Comparison of ENCODE assay signal across 26 mouse cellular contexts in the genomic region with DNA sequence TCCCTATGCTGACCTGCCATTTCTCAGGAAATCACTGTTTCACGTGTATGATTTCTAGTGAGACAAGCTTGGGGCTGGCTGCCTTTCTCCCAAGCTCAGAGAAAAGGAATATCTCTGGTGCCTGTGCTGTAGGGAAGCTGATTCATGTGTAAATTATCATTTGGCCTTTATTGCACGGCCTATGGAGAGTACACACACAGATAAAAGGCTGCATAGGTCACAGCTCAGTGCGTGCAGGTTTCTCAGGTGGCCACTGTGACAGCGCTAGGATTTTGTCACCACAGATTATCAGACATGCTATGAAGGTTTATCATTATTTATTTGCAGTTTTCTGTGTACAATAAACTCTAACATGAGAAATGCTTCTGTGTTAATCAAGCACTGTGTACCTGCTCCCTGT.
DNase-seq lines count a peak whose midpoint lies in the region; ATAC-seq and TF ChIP-seq lines count a peak whose summit lies in the region.
"Had no signal": no experiment of that assay in that cellular context is flagged by ENCODE, and none has a peak within 500 bp of the region (broad histone marks: within the 10 kb centered on the region; RNA-seq: fewer than 3 reads in every experiment).

No protein-coding gene starts in this region.

- no peak overlapping the region for H3K4me3 ChIP-seq in hindbrain, embryonic 13.5 days
- H3K4me3 ChIP-seq in hindbrain, embryonic 11.5 days (ENCODE audit: low read depth, low read length): no peak overlapping the region
- no peak overlapping the region for H3K4me3 ChIP-seq in midbrain, embryonic 12.5 days
- no peak overlapping the region for H3K4me3 ChIP-seq in midbrain, postnatal 0 days (ENCODE audit: low read depth, low read length)
- H3K4me3 ChIP-seq in midbrain, embryonic 16.5 days (ENCODE audit: low read depth, low read length): no peak overlapping the region
- H3K4me3 ChIP-seq: embryonic facial prominence, embryonic 12.5 days; embryonic facial prominence, embryonic 15.5 days; gastrocnemius, adult 2 months; heart, embryonic 12.5 days; heart, embryonic 15.5 days; hindbrain, embryonic 10.5 days had no signal

- H3K27me3 ChIP-seq in hindbrain, embryonic 13.5 days: no peaks in the 10 kb centered on the region
- H3K27me3 ChIP-seq in hindbrain, embryonic 11.5 days (ENCODE audit: control insufficient read depth, insufficient read depth, low read length): no peaks in the 10 kb centered on the region
- H3K27me3 ChIP-seq in midbrain, embryonic 12.5 days: no peaks in the 10 kb centered on the region
- H3K27me3 ChIP-seq in midbrain, postnatal 0 days (ENCODE audit: insufficient read depth, low read length): no peaks in the 10 kb centered on the region
- H3K27me3 ChIP-seq in midbrain, embryonic 16.5 days (ENCODE audit: control insufficient read depth, insufficient read depth, low read depth, low read length): no peaks in the 10 kb centered on the region
- H3K27me3 ChIP-seq: embryonic facial prominence, embryonic 12.5 days; embryonic facial prominence, embryonic 15.5 days; heart, embryonic 12.5 days; heart, embryonic 15.5 days had no signal

- H3K9ac ChIP-seq in hindbrain, embryonic 13.5 days: no peak overlapping the region
- H3K9ac ChIP-seq in hindbrain, embryonic 11.5 days (ENCODE audit: low read depth, low read length): no peak overlapping the region
- no peak overlapping the region for H3K9ac ChIP-seq in midbrain, embryonic 12.5 days (replicated peaks)
- H3K9ac ChIP-seq in midbrain, postnatal 0 days (replicated peaks; ENCODE audit: low read length, poor library complexity, severe bottlenecking): no peak overlapping the region
- H3K9ac ChIP-seq in midbrain, embryonic 16.5 days (ENCODE audit: low read depth, low read length): no peak overlapping the region
- H3K9ac ChIP-seq: embryonic facial prominence, embryonic 12.5 days; embryonic facial prominence, embryonic 15.5 days; forebrain, postnatal 0 days; heart, embryonic 12.5 days; heart, embryonic 15.5 days had no signal

- no peaks in the 10 kb centered on the region for H3K4me1 ChIP-seq in hindbrain, embryonic 13.5 days (replicated peaks)
- no peaks in the 10 kb centered on the region for H3K4me1 ChIP-seq in hindbrain, embryonic 11.5 days (replicated peaks; ENCODE audit: control insufficient read depth, insufficient read depth, low read length)
- no peaks in the 10 kb centered on the region for H3K4me1 ChIP-seq in midbrain, embryonic 12.5 days
- no peaks in the 10 kb centered on the region for H3K4me1 ChIP-seq in midbrain, postnatal 0 days (ENCODE audit: insufficient read depth, low read length)
- no peaks in the 10 kb centered on the region for H3K4me1 ChIP-seq in midbrain, embryonic 16.5 days (ENCODE audit: control insufficient read depth, insufficient read depth, low read length)
- H3K4me1 ChIP-seq: embryonic facial prominence, embryonic 12.5 days; embryonic facial prominence, embryonic 15.5 days; heart, embryonic 12.5 days; heart, embryonic 15.5 days; hindbrain, embryonic 10.5 days had no signal

- H3K4me2 ChIP-seq in hindbrain, embryonic 13.5 days: no peak overlapping the region
- H3K4me2 ChIP-seq in hindbrain, embryonic 11.5 days (replicated peaks; ENCODE audit: low read depth, low read length): no peak overlapping the region
- H3K4me2 ChIP-seq in midbrain, embryonic 12.5 days (replicated peaks): no peak overlapping the region
- H3K4me2 ChIP-seq in midbrain, postnatal 0 days (ENCODE audit: low read depth, low read length, poor library complexity, severe bottlenecking): no peak overlapping the region
- H3K4me2 ChIP-seq in midbrain, embryonic 16.5 days (ENCODE audit: low read length): no peak overlapping the region
- H3K4me2 ChIP-seq: embryonic facial prominence, embryonic 12.5 days; embryonic facial prominence, embryonic 15.5 days; heart, embryonic 12.5 days; heart, embryonic 15.5 days had no signal

- H3K9me3 ChIP-seq in hindbrain, embryonic 13.5 days: no peaks in the 10 kb centered on the region
- no peaks in the 10 kb centered on the region for H3K9me3 ChIP-seq in hindbrain, embryonic 11.5 days (ENCODE audit: control insufficient read depth, low read length)
- no peaks in the 10 kb centered on the region for H3K9me3 ChIP-seq in midbrain, embryonic 12.5 days
- 0 out of 2 replicates have a peak, but pooled peaks cover 2% of the 10 kb centered on the region for H3K9me3 ChIP-seq in midbrain, postnatal 0 days (ENCODE audit: low read length)
- H3K9me3 ChIP-seq in midbrain, embryonic 16.5 days (replicated peaks; ENCODE audit: control insufficient read depth, low read length, poor library complexity, severe bottlenecking): no peaks in the 10 kb centered on the region
- H3K9me3 ChIP-seq: embryonic facial prominence, embryonic 12.5 days; embryonic facial prominence, embryonic 15.5 days; heart, embryonic 12.5 days; heart, embryonic 15.5 days; hindbrain, embryonic 10.5 days had no signal

- H3K27ac ChIP-seq in hindbrain, embryonic 13.5 days: 0 out of 2 replicates have a peak overlapping the region, but pooled peaks have one; percentile 52
- H3K27ac ChIP-seq in hindbrain, embryonic 11.5 days (ENCODE audit: low read depth, low read length): no peak overlapping the region
- H3K27ac ChIP-seq in midbrain, embryonic 12.5 days (replicated peaks): peak overlapping the region; percentile 32; the same call in 1 of the 2 replicates
- no peak overlapping the region for H3K27ac ChIP-seq in midbrain, postnatal 0 days (ENCODE audit: low read depth, low read length)
- peak overlapping the region; percentile 41; the same call in 1 of the 2 replicates for H3K27ac ChIP-seq in midbrain, embryonic 16.5 days (ENCODE audit: low read length)
- H3K27ac ChIP-seq: embryonic facial prominence, embryonic 12.5 days; embryonic facial prominence, embryonic 15.5 days; gastrocnemius, adult 2 months; heart, embryonic 15.5 days; hindbrain, embryonic 10.5 days; hindbrain, postnatal 0 days had no signal

- H3K36me3 ChIP-seq in hindbrain, embryonic 13.5 days: no peaks in the 10 kb centered on the region
- H3K36me3 ChIP-seq in hindbrain, embryonic 11.5 days (ENCODE audit: control insufficient read depth, insufficient read depth, low read length): no peaks in the 10 kb centered on the region
- H3K36me3 ChIP-seq in midbrain, embryonic 12.5 days: no peaks in the 10 kb centered on the region
- no peaks in the 10 kb centered on the region for H3K36me3 ChIP-seq in midbrain, postnatal 0 days (ENCODE audit: insufficient read depth, low read length)
- no peaks in the 10 kb centered on the region for H3K36me3 ChIP-seq in midbrain, embryonic 16.5 days (ENCODE audit: control insufficient read depth, insufficient read depth, low read length)
- H3K36me3 ChIP-seq: embryonic facial prominence, embryonic 12.5 days; embryonic facial prominence, embryonic 15.5 days; heart, embryonic 12.5 days; heart, embryonic 15.5 days; hindbrain, embryonic 10.5 days had no signal

- 65% methylated on average over 4 of the region's 4 CpGs for WGBS in hindbrain, embryonic 13.5 days
- WGBS in hindbrain, embryonic 11.5 days: 80% methylated on average over 4 of the region's 4 CpGs
- WGBS in midbrain, embryonic 12.5 days: 61% methylated on average over 4 of the region's 4 CpGs
- WGBS in midbrain, postnatal 0 days: 42% methylated on average over 4 of the region's 4 CpGs
- WGBS in midbrain, embryonic 16.5 days: 39% methylated on average over 4 of the region's 4 CpGs

- no peak for TF ChIP-seq CTCF in midbrain, postnatal 0 days (IDR thresholded peaks at IDR 0.05)

- no peak for DNase-seq in hindbrain, embryonic 11.5 days (ENCODE audit: low spot score)
- DNase-seq in midbrain, postnatal 0 days (ENCODE audit: low spot score): no peak
- DNase-seq: adrenal gland, postnatal 10 days; adrenal gland, postnatal 36 days; cerebellum, adult 11 months; cerebellum, adult 2 months; cerebellum, adult 9-11 months; cerebellum, postnatal 25 days; forebrain, postnatal 0 days; gastrocnemius, adult 2 months; gastrocnemius, postnatal 14 days; heart, adult 11 months; heart, postnatal 10 days; heart, postnatal 36 days had no signal

- ATAC-seq in hindbrain, embryonic 13.5 days (ENCODE audit: low FRiP score): no peak
- no peak for ATAC-seq in hindbrain, embryonic 11.5 days (ENCODE audit: low FRiP score)
- ATAC-seq in midbrain, embryonic 12.5 days (ENCODE audit: low FRiP score, low read depth): 0 out of 2 replicates have a peak, but pooled peaks have one; percentile 47
- ATAC-seq in midbrain, postnatal 0 days (ENCODE audit: low FRiP score): no peak
- ATAC-seq in midbrain, embryonic 16.5 days: no peak
- no peak for ATAC-seq in activated CD4-positive, CD25-positive, alpha-beta regulatory T cell, adult 4 months
- ATAC-seq: forebrain, embryonic 14.5 days; forebrain, postnatal 0 days; hindbrain, postnatal 0 days; inflammation-experienced regulatory T-cells, adult 6 months had no signal

Comparison
In these comparisons a context has a peak if more than half of its experiments do, and no peak if none do; other contexts are left out.
1. H3K27ac ChIP-seq: peak in hindbrain, embryonic 13.5 days (single experiment), midbrain, embryonic 12.5 days (single experiment) and midbrain, embryonic 16.5 days (single experiment); none in hindbrain, embryonic 11.5 days (single experiment) and midbrain, postnatal 0 days (single experiment).